Mouse (Mus musculus): ENCODE measurements around the gene Itga10.
"Not testable (repeated sequence)": the region's sequence is repeated elsewhere in the genome, so short reads cannot be mapped to it uniquely, and the experiment has no call there.

The Itga10 gene

DNA sequence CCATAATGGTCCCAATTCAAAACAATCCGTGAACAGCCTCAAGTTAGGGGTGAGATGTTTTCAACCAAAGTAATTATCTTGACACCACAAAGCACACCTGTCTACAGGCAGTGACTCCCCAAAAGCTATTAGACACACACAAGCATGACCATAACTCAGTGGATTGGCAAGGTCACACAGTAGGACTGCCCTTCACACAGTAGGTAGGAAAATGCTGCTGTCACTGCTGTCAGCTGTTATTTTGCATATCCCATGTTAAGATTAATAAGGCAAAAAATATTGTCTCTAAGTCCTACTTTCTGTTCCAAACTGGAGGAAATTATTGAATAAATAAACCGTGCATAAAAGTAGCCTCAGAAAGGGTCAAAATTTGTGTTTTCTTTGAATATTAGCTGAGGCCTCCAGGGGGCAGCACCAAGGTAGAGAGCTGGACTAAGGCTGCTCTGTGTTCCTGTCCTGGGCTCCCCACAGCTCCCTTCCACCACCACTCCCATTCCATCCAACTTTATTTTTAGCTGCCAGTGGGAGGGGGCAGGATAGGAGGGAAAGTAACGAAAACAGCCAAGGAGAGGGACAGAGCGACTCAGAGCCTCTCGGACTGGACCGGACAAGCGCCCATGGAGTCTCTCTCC is at the start of gene Itga10:
Itga10 (plus strand) TSS at position 567 of the 632 bp plus-strand sequence.
- DNase-seq = peak; percentile 45

DNA sequence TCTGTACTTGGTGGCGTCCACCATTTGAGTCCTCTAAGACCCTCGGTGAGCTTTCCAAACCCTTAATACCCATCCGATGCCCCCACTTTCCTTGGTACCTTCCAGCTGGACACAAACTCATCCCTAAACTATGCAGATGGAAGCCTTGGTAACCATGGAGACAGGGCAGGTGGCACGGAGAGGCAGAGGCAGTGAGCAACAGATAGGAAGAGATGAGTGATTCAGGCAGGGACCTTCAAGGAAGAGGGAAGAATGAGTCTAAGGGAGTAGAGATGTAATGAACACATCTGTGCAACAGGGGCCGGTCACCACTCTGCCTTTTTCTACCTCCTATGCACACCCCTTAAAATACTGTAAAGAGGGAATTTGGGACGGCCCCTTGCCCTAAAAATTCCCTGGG is 49.7 kb upstream of the Itga10 start:
- no peak for DNase-seq

DNA sequence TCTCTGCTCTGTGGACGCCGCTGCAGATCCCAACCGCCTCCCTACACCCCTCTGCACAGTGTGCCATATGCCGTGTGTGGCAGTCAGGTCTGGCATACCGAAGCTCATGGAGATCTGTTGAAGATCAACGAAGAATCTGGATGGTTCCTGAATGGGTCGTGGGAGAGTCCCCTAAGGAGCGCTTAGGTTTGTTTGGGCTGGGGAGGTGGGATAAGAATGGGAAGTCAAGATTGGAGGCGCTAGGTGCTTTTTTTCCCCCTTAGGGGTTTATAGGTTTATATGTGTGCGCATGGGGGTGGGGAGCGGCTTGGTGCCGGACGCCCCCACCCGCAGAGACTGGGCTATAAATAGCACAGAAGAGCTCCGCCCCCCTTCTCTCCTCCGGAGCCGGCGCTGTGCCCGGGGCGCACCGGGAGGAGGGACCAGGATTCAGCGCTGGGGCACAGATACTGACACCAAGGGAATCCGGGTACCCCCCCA is 49.1 kb upstream of the Itga10 start, which contains the start of gene Ankrd34a:
Ankrd34a (plus strand) TSS at position 409 of the 480 bp plus-strand sequence.
- DNase-seq = peak; percentile 79

DNA sequence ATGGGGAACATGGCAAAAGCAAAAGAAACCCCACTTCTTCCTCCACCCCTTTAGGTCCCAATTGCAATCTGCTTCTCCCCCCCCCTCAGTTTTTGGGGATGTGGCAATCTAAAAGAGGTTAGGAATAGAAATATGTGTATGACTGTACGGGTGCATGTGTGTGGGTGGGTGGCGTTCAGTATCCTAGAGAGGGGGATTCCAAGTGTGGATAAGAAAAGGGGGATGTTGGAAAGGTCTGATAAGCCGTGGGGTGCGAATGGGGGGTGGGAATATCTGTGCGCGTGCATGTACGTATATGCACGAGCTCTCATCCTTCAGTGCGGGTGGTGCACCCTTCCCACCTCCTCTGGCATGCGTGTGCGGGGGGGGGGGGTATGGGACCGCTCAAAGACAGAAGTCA is 48.5 kb upstream of the Itga10 start:
- peak; percentile 50 for DNase-seq

DNA sequence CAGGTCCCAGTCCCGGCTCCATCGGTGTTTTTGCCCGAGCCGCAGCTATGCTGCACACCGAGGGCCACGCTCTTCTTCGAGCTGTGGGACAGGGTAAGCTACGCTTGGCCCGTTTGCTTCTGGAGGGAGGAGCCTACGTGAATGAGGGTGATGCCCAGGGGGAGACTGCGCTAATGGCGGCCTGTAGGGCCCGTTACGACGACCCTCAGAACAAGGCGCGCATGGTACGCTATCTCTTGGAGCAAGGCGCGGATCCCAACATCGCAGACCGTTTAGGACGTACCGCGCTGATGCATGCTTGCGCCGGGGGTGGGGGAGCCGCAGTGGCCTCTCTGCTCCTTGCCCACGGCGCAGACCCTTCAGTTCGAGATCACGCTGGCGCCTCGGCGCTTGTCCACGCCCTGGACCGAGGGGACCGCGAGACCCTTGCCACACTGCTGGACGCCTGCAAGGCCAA is 47.9 kb upstream of the Itga10 start:
- DNase-seq = peak; percentile 50

DNA sequence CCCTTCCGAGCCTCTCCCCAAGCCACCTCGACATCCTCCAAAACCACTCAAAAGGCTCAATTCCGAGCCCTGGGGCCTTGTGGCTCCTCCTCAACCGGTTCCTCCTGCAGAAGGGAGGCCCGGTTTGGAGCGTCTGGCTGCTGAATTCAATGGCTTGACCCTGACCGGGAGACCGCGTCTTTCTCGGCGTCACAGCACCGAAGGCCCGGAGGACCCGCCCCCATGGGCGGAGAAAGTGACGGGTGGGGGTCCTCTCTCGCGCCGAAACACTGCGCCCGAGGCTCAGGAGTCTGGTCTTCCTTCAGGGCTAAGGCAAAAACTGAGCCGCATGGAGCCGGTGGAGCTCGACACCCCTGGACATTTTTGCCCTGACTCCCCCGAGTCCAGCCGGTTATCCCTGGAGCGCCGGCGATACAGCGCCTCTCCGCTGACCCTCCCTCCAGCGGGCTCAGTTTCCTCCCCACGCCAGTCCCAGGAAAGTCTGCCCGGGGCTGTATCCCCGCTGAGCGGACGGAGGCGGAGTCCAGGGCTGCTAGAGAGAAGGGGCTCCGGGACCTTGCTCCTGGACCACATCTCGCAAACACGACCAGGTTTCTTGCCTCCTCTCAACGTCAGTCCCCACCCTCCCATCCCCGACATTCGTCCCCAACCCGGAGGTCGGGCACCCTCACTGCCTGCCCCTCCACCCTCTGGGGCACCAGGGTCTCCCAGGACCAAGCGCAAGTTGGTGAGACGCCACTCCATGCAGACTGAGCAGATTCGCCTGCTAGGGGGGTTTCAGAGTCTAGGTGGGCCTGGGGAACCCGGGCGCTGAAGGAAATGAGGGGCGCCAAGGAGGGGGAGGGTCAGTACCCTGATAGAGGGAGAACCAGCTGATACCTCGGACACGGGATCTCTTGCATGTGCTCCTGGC is 47.0 kb upstream of the Itga10 start:
- DNase-seq = peak; percentile 67

DNA sequence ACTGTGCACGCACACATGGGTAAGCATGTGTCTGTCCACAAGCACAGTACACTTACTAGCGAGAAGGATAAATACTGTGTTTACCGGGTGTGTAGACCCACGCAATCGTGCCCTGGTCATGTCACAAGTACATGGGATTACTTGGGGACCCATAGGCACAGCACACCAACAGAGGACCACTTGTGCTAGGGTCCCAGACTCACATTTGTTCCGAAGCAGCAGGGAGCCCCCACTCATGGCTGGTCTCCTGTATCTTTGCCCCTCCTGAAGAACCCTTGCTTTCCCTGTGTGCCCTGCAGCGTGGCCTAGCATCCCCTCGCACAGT is 46.4 kb upstream of the Itga10 start:
- DNase-seq = no peak

DNA sequence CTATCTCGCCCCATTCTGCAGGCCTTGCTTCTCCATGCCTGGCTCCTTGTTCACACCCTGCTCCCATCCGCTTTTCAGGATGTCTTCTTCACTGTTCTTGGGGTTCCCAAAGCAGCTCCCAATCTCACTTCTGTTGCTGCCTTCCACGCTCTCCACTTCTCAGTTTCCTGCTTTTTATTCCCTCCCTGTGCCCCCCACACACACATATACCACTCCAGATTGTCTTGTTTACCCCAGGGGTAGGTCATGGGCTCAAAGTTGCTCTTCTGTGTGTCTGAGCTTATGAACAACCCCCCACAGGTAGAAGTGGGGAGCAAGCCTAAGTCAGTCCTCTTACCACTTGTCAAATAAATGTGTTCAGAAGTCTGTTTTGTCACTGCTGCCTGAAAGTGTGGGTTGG is 46.0 kb upstream of the Itga10 start:
- DNase-seq = no peak

DNA sequence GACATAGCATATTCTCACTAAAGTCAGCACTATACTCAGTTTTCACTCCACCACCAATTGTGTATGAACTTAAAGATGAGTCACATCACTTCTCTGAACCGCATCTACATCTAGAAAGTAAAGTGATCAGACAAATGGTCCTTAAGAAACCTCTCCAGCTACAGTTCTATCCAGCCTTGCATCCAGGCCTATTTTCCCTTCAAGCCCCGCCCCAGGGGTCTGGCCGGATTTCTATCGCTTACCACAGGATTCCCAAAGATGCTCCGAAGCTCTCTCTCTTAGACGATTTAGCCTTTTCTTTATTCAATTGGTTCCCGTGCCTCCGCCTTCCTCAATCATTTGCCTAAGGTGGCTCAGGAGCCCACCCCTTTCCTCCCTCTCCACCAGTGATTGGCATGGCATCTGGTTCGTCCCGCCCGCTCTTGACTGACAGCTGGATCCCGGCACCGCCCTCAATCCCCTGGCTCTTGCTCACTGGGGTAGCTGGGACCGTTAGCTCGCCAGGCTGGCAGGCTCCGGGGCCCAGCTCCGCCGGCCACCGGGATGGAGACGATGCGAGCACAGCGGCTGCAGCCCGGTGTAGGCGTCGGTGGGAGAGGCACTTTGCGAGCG is 44.6 kb upstream of the Itga10 start, which contains the start of gene Lix1l:
Lix1l (plus strand) TSS at position 511 of the 612 bp plus-strand sequence.
- peak; percentile 88 for DNase-seq

DNA sequence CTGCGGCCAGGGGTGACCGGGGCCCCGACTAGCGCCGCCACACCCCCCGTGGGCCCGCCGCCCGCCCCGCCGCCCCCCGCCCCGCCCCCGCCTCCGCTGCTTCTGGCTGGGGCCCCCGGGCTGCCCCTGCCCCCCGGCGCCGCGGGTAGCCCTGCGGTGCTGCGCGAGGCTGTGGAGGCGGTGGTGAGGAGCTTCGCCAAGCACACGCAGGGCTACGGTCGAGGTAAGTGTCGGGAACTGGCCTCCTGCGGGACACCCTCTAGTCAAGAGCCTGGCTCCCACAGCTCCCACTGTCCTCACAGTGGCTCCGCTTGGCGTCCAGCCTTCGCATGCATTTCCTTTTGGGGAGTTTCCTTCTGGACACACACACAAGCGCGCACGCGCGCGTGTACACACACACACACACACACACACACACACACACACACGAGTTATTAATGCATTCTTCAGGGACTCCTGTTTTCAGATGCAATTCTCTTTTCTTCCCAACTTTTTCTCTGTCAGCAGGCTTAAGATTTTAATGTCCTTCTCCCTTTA is 44.1 kb upstream of the Itga10 start:
- DNase-seq = peak; percentile 62

DNA sequence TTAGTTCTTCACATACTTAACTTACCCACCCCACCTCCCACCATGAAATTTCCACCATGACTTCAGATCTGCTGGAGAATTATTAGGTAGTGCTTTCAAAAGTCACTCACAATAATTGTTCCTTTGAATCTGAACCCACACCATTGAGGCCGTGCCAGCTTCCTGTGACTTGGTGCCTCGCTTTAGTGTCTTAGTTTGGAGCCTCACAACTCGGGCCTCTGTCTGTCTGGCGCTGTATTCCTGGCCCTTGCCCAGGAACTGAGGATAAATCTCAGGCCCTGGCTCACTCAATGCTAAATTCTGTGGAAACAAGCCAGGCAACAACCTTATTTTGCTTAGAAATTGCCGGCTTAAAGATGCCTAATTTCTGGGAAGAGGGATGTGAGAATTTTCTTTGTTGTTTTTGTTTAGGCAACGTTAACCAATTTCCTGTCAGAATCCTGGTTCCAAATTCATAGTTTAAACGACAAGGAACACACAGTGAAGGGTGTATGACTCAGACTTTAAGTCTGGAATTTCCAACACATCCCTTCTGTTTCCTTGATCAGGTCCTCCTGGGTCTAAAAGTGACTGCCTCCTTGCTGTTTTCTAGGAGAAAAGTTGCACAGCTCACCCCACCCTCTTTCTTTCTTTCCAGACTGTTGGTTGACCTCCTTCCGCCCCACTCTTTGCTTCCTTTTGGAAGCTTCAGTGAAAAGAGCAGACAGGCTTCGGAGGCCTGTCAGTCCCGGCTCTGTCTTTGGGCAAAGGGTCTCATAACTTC is 43.3 kb upstream of the Itga10 start:
- peak; percentile 13 for DNase-seq

DNA sequence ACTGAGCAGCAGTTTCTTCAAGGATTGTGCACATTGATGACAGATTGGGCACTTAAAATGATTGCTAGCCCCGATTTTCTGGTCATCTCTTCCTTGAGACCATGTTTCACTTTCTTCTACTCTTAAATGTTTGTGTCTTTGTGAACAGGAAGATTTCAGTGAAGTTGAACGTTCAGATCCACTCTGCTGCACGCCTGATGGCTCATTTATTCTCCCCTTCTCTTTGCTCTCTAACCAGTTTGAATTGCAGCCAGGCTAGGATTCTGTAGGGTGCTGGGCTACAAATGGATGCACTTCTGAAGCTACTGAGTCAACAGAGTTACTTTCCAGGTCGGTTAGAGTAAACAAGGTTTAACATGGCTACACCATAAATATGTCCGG is 42.7 kb upstream of the Itga10 start:
- no peak for DNase-seq

DNA sequence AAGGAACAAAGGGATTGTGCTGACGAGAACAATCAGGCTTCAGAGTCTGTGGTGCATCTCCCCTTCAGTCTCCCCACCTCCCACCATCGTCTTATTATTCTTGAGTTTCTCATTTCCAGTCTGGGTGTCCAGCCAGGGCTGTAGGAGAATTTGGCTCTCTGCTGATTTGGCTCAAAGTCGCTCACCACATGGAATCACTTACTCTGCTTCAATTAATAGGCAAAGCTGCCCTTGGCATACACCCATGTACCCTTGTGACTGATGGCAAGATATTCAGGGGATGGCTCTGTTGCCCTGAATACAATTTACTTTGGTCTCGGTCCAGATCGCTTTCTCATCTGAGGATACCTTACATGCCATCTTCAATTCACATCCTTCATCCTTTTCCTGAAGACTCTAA is 42.1 kb upstream of the Itga10 start:
- DNase-seq = no peak

DNA sequence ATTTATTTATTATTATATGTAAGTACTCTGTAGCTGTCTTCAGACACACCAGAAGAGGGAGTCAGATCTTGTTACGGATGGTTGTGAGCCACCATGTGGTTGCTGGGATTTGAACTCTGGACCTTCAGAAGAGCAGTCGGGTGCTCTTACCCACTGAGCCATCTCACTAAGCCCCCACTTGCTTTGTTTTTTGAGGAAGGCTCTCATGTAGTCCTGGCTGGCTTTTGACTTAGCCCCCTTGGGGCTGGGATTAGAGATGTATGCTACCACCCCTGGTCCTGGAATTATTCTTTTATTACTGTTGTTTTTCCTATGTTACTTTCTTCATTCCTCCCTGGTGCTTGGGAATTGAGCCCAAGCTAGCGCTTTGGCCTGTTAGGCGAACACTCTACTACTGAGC is 39.4 kb upstream of the Itga10 start:
- not testable (repeated sequence) for DNase-seq

DNA sequence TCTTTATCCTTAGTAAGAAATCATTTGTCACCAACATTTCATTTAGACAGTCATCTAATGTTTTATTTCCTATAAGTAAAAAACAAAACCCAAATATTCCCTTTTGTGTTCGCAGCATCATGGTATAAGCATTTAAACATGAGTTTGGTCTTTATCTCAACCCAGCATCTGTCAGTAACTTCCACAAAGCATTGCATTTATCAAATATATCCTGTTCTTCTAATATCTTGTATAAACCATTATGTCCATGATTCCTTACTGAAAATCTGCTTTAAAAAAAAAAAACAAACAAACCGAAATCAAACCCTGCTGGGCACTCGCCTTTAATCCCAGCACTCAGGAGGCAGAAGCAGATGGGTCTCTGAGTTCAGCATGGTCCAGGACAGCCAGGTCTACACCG is 38.8 kb upstream of the Itga10 start:
- no peak for DNase-seq

DNA sequence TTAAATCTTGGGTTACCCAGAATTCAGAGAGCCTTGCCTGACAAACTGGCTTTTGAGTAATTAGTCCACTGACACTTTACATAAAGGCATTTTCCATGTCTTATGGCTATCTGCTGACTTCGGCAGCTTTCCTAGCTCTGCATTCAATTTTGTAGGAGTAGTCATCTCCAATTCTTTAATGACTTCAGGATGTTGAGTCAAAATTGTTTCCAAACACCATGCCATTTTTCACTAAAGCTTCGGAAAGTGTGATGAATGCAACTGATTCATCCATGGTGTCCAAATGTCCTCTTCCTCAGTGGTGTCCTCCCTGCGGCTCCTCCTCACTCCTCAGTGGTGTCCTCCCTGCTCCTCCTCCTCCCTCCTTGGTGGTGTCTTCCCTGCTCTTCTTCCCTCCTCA is 27.4 kb upstream of the Itga10 start:
- DNase-seq = no peak

DNA sequence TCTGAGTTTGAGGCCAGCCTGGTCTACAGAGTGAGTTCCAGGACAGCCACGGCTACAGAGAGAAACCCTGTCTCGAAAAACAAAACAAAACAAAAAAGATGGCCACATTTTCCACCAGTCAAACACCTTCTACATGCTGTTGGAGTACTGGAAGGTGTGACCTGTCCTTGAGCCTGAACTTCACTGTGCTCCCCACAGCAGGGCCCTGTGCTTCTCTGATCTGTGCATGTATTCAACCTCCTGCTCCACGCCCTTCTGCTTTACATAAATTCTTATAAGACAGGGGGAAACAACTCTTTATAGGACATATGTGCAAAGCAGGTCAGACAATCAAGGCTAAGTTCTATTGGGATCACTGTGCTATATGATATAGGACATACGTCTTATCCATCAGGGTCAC is 22.2 kb upstream of the Itga10 start:
- DNase-seq = no peak

DNA sequence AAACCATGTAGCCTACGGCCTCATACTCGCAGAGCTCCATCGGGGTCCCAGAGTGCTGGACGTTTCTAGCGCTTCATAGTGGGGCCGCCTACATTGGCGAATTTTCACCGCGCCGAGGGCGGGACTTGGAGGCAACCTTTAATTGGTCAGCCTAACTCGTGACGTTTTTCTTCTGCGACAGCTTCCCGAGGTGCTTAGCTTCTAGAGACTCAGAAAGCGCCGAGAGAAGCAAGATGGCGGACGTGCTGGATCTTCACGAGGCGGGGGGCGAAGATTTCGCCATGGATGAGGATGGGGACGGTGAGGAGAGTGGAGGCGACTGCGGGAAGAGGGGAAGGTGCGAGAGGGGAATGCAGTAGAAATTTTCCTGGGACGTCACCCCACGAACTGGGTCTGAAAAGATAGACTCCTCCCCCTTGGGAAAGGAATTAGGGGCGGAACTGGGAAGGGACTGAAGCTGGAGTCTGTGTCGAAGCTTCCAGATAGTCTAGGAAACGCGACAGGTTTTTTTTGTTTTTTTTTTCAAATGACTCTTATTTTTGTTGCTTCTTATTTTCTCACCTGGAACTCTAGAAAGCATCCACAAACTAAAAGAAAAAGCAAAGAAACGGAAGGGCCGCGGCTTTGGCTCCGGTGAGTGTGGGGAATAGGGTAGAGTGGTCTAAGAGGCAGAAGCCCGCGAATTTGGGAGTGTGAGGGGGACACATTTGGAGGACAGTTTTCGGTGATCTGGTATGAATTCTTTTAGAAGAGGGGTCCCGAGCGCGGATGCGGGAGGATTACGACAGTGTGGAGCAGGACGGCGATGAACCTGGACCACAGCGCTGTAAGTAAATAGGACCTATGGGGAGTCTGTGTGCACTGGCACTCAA is 15.4 kb upstream of the Itga10 start, which contains the start of gene Rbm8a:
Rbm8a (plus strand) TSS at position 205 of the 872 bp plus-strand sequence.
- peak; percentile 95 for DNase-seq

DNA sequence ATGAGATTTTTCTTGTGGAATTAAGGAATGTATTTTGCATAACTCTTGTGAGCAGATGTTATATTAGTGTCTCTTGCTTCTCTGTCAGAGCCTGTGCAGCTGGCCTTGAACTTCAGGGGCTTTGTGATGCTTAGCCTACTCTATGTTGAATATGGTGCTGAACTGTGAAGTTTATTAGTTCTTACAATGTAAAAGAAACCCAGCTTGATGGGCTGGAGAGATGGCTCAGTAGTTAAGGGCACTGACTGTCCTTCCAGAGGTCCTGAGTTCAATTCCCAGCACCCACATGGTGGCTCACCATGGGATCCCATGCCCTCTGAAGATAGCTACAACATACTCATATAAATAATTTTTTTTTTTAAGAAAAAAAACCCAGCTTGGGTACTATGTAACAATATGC is 13.3 kb upstream of the Itga10 start:
- no peak for DNase-seq

DNA sequence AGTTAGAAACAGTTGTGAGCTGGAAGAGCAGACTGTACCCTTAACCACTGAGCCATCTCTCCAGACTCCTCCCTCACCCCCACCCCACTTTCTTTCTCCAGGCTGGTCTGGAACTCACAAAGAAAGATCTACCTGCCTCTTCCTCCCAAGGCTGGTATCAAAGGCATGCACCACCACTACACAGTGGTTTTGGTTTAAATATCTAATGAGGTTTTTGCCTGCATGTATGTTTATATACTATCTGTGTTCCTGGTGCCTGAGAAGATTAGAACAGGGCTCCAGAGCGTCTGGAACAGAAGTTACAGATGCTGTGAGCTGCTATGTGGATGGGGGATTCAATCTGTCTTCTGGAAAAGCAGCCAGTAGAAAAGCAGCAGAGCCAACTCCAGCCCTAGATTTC is 11.4 kb upstream of the Itga10 start:
- no peak for DNase-seq
